Mouse (Mus musculus) E14TG2a.4 (cell line): ENCODE data around the gene Dbh.

Experiments
- CTCF ChIP-seq: conservative IDR thresholded peaks from 2 replicates; pipeline ENCODE4 v1.5.1; 2014; ENCODE audit warnings: low read length
- POU5F1 ChIP-seq: IDR thresholded peaks from 2 replicates; pipeline ENCODE4 v1.6.1; 2014; ENCODE audit warnings: low read length, borderline replicate concordance

DNA sequence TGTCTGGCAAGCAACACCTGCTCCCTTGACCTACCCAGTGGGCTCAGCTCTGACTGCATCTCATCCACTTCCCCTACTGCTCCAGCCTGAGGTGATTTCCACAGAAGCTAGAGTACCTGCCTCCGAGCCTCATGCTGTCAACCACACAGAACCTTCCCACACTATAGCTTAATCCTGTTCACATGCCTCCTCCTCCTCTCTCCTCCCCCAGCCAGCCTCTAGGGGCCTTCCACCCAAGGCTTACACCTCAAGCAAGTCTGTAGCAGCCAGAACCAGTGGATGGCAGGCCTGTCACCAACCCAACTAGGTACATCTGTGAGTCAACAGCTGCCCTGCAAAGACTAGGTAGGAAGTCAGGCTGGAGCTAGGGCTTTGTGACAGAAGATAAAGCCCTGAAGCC is 28.2 kb upstream of the Dbh start:
- TF ChIP-seq CTCF = no peak
- TF ChIP-seq POU5F1 = no peak
